In genomic region chr8:72513158-72513557, GRCm38 (mm10) we compare ENCODE assay signal across 24 mouse cellular contexts. TPM values are rescaled to one million over a fixed set of nuclear protein-coding genes. Genes with fewer than 3 reads are reported as not detected.
A peak's percentile ranks its signal among the peaks of the same experiment; 100 is the strongest.
DNase-seq lines count a peak whose midpoint lies in the region; ATAC-seq and TF ChIP-seq lines count a peak whose summit lies in the region.
"Had no signal": no experiment of that assay in that cellular context is flagged by ENCODE, and none has a peak within 500 bp of the region (broad histone marks: within the 10 kb centered on the region; RNA-seq: fewer than 3 reads in every experiment).

No protein-coding gene starts in this region.

- TF ChIP-seq CTCF in lung, embryonic 14.5 days (IDR thresholded peaks at IDR 0.05; ENCODE audit: low read depth): no peak
- TF ChIP-seq CTCF in testis, adult 2 months (IDR thresholded peaks at IDR 0.05; ENCODE audit: control insufficient read depth, insufficient read depth, insufficient replicate concordance, low read depth, low read length): no peak

- peak overlapping the region; percentile 69 for H3K27ac ChIP-seq in heart, embryonic 10.5 days
- peak overlapping the region; percentile 58 to 74 for H3K27ac ChIP-seq in heart, embryonic 14.5 days (replicated peaks in 1 of 2; ENCODE audit: control insufficient read depth in 1 of 2, insufficient read depth in 1 of 2, low read depth in 2 of 2, low read length in 2 of 2)
- no peak overlapping the region for H3K27ac ChIP-seq in lung, embryonic 14.5 days (ENCODE audit: low read depth)
- no peak overlapping the region for H3K27ac ChIP-seq in testis, adult 2 months (ENCODE audit: control insufficient read depth, insufficient read depth, low read depth, low read length)
- H3K27ac ChIP-seq: embryonic facial prominence, embryonic 13.5 days; forebrain, embryonic 12.5 days; hindbrain, embryonic 12.5 days had no signal

- H3K9me3 ChIP-seq in heart, embryonic 10.5 days: no peaks in the 10 kb centered on the region
- H3K9me3 ChIP-seq in heart, embryonic 14.5 days (ENCODE audit: control insufficient read depth, low read length): no peaks in the 10 kb centered on the region
- H3K9me3 ChIP-seq in lung, embryonic 14.5 days (ENCODE audit: low read depth, low read length): no peaks in the 10 kb centered on the region
- H3K9me3 ChIP-seq: embryonic facial prominence, embryonic 13.5 days; forebrain, embryonic 12.5 days; hindbrain, embryonic 12.5 days had no signal

- no peaks in the 10 kb centered on the region for H3K27me3 ChIP-seq in heart, embryonic 10.5 days (ENCODE audit: insufficient read depth, poor library complexity, severe bottlenecking)
- H3K27me3 ChIP-seq in heart, embryonic 14.5 days (ENCODE audit: control insufficient read depth, insufficient read depth, low read length): no peaks in the 10 kb centered on the region
- H3K27me3 ChIP-seq in lung, embryonic 14.5 days (ENCODE audit: insufficient read depth, low read length): no peaks in the 10 kb centered on the region
- H3K27me3 ChIP-seq in testis, adult 2 months (ENCODE audit: control insufficient read depth, insufficient read depth, low read length): no peaks in the 10 kb centered on the region
- H3K27me3 ChIP-seq: CH12.LX; embryonic facial prominence, embryonic 13.5 days; forebrain, embryonic 12.5 days; hindbrain, embryonic 12.5 days; Patski had no signal

- H3K4me2 ChIP-seq in heart, embryonic 14.5 days (ENCODE audit: low read length): no peak overlapping the region
- H3K4me2 ChIP-seq in lung, embryonic 14.5 days: no peak overlapping the region
- H3K4me2 ChIP-seq: embryonic facial prominence, embryonic 13.5 days; forebrain, embryonic 12.5 days; hindbrain, embryonic 12.5 days had no signal

- no peak for DNase-seq in heart, embryonic 10.5 days (ENCODE audit: low spot score)
- no peak for DNase-seq in heart, postnatal 10 days
- DNase-seq in heart, postnatal 14 days: no peak
- DNase-seq in lung, embryonic 14.5 days: peak; percentile 13
- no peak for DNase-seq in lung, postnatal 25 days (ENCODE audit: low spot score)
- DNase-seq in testis, postnatal 14 days (ENCODE audit: low spot score): no peak
- DNase-seq: adrenal gland, postnatal 14 days; cerebellum, adult 11-12 months; cerebellum, adult 9-11 months; cerebellum, postnatal 36 days; gastrocnemius, postnatal 25 days; kidney, adult 8-10 months had no signal

- intact Hi-C loops in heart, postnatal 10 days (cut with DNase I): no loop called here
- intact Hi-C loops in heart, postnatal 14 days (cut with DNase I): no loop called here

- no peak for ATAC-seq in heart, embryonic 14.5 days (ENCODE audit: insufficient number of reproducible peaks, insufficient read depth, low FRiP score, low read depth)
- no peak for ATAC-seq in lung, embryonic 14.5 days (ENCODE audit: insufficient read depth)
- ATAC-seq: activated CD4-positive, CD25-positive, alpha-beta regulatory T cell, adult 4 months; forebrain, embryonic 16.5 days; hindbrain, embryonic 16.5 days; inflammation-experienced regulatory T-cells, adult 6 months; intestine, postnatal 0 days had no signal

- 57% methylated on average over 1 of the region's 1 CpGs for WGBS in heart, embryonic 10.5 days
- 44% methylated on average over 1 of the region's 1 CpGs for WGBS in heart, embryonic 14.5 days
- WGBS in lung, embryonic 14.5 days: 41% methylated on average over 1 of the region's 1 CpGs

- no peak for TF ChIP-seq POLR2A in testis, adult 2 months (IDR thresholded peaks at IDR 0.05; ENCODE audit: control insufficient read depth, low read depth, low read length)

- H3K4me1 ChIP-seq in heart, embryonic 10.5 days: peaks cover 30% of the 10 kb centered on the region
- H3K4me1 ChIP-seq in heart, embryonic 14.5 days (ENCODE audit: control insufficient read depth in 2 of 2, insufficient read depth in 2 of 2, low read length in 2 of 2): peaks cover 16 to 32% of the 10 kb centered on the region in 2 experiments
- H3K4me1 ChIP-seq in lung, embryonic 14.5 days (ENCODE audit: insufficient read depth): no peaks in the 10 kb centered on the region
- no peaks in the 10 kb centered on the region for H3K4me1 ChIP-seq in testis, adult 2 months (ENCODE audit: control insufficient read depth, insufficient read depth, low read length)

- H3K36me3 ChIP-seq in heart, embryonic 10.5 days: 0 out of 2 replicates have a peak, but pooled peaks cover 6% of the 10 kb centered on the region
- no peaks in the 10 kb centered on the region for H3K36me3 ChIP-seq in heart, embryonic 14.5 days (ENCODE audit: control insufficient read depth, insufficient read depth, low read length)
- peaks cover 7% of the 10 kb centered on the region; the same call in 1 of the 2 replicates for H3K36me3 ChIP-seq in lung, embryonic 14.5 days (ENCODE audit: insufficient read depth)
- H3K36me3 ChIP-seq in testis, adult 2 months (ENCODE audit: control insufficient read depth, insufficient read depth, low read length): peaks cover 2% of the 10 kb centered on the region; the same call in 1 of the 2 replicates
- H3K36me3 ChIP-seq: forebrain, embryonic 12.5 days; hindbrain, embryonic 12.5 days had no signal

- peak overlapping the region; percentile 35 for H3K9ac ChIP-seq in heart, embryonic 14.5 days (ENCODE audit: low read length)
- no peak overlapping the region for H3K9ac ChIP-seq in lung, embryonic 14.5 days
- H3K9ac ChIP-seq: embryonic facial prominence, embryonic 13.5 days; forebrain, embryonic 12.5 days; hindbrain, embryonic 12.5 days had no signal

- no peak overlapping the region for H3K4me3 ChIP-seq in heart, embryonic 10.5 days
- no peak overlapping the region for H3K4me3 ChIP-seq in heart, embryonic 14.5 days (ENCODE audit: control insufficient read depth in 1 of 2, insufficient read depth in 1 of 2, low read depth in 1 of 2, low read length in 2 of 2)
- H3K4me3 ChIP-seq in lung, embryonic 14.5 days (ENCODE audit: low read depth, low read length): no peak overlapping the region
- peak overlapping the region; percentile 79 for H3K4me3 ChIP-seq in testis, adult 2 months (ENCODE audit: control insufficient read depth, low read depth, low read length)
- H3K4me3 ChIP-seq: embryonic facial prominence, embryonic 13.5 days; forebrain, embryonic 12.5 days; hindbrain, embryonic 12.5 days had no signal

RNA-seq across cellular contexts. Expression of gene Slc35e1, which starts 20.7 kb away (rescaled TPM):
- 21.5 and 23.8 TPM in 2 replicates for polyA plus RNA-seq in heart, embryonic 10.5 days (2016; fragmentation: Nextera tagmentation; extraction: Ambion mirVana)
- 10 to 100 TPM; 32.8 to 34.8 TPM for total RNA-seq in heart, postnatal 10 days (2021)
- 14.4 and 14.8 TPM in 2 replicates for polyA plus RNA-seq in heart, embryonic 14.5 days (2014; fragmentation: Nextera tagmentation; extraction: Ambion mirVana)
- 10 to 100 TPM; 44.1 to 47.8 TPM for total RNA-seq in heart, postnatal 14 days (2021)
- polyA plus RNA-seq in lung, embryonic 14.5 days (2014; fragmentation: Nextera tagmentation; extraction: Ambion mirVana): 21.5 and 24.4 TPM in 2 replicates
- 9.1 and 10.4 TPM in 2 replicates for polyA plus RNA-seq in testis, adult 2 months (2012; rRNA removed)

RNA-seq across cellular contexts. Expression of gene Med26, which starts 34.9 kb away (rescaled TPM):
- polyA plus RNA-seq in heart, embryonic 10.5 days (2016; fragmentation: Nextera tagmentation; extraction: Ambion mirVana): 12.7 and 14.9 TPM in 2 replicates
- 1 to 10 TPM; 9.3 to 9.9 TPM for total RNA-seq in heart, postnatal 10 days (2021)
- 7.3 and 7.8 TPM in 2 replicates for polyA plus RNA-seq in heart, embryonic 14.5 days (2014; fragmentation: Nextera tagmentation; extraction: Ambion mirVana)
- 10 to 100 TPM; 10.5 to 10.7 TPM for total RNA-seq in heart, postnatal 14 days (2021)
- 16.7 and 17.5 TPM in 2 replicates for polyA plus RNA-seq in lung, embryonic 14.5 days (2014; fragmentation: Nextera tagmentation; extraction: Ambion mirVana)
- polyA plus RNA-seq in testis, adult 2 months (2012; rRNA removed): 80.0 and 95.3 TPM in 2 replicates

RNA-seq across cellular contexts. Expression of gene Cherp, which starts 38.1 kb away (rescaled TPM):
- polyA plus RNA-seq in heart, embryonic 10.5 days (2016; fragmentation: Nextera tagmentation; extraction: Ambion mirVana): 75.0 and 83.0 TPM in 2 replicates
- 10 to 100 TPM; 45.9 to 55.4 TPM for total RNA-seq in heart, postnatal 10 days (2021)
- polyA plus RNA-seq in heart, embryonic 14.5 days (2014; fragmentation: Nextera tagmentation; extraction: Ambion mirVana): 30.9 and 34.7 TPM in 2 replicates
- 10 to 100 TPM; 42.9 to 43.2 TPM for total RNA-seq in heart, postnatal 14 days (2021)
- 71.6 and 80.2 TPM in 2 replicates for polyA plus RNA-seq in lung, embryonic 14.5 days (2014; fragmentation: Nextera tagmentation; extraction: Ambion mirVana)
- polyA plus RNA-seq in testis, adult 2 months (2012; rRNA removed): 54.1 and 57.7 TPM in 2 replicates

RNA-seq across cellular contexts. Expression of gene Smim7, which starts 57.7 kb away (rescaled TPM):
- polyA plus RNA-seq in heart, embryonic 10.5 days (2016; fragmentation: Nextera tagmentation; extraction: Ambion mirVana): 98.6 and 104 TPM in 2 replicates
- total RNA-seq in heart, postnatal 10 days (2021): 100 to 1,000 TPM; 120 to 122 TPM
- 122 and 126 TPM in 2 replicates for polyA plus RNA-seq in heart, embryonic 14.5 days (2014; fragmentation: Nextera tagmentation; extraction: Ambion mirVana)
- total RNA-seq in heart, postnatal 14 days (2021): 100 to 1,000 TPM; 111 to 117 TPM
- 121 and 130 TPM in 2 replicates for polyA plus RNA-seq in lung, embryonic 14.5 days (2014; fragmentation: Nextera tagmentation; extraction: Ambion mirVana)
- polyA plus RNA-seq in testis, adult 2 months (2012; rRNA removed): 12.7 and 14.0 TPM in 2 replicates

RNA-seq across cellular contexts. Expression of gene Tmem38a, which starts 58.7 kb away (rescaled TPM):
- 42.0 and 60.3 TPM in 2 replicates for polyA plus RNA-seq in heart, embryonic 10.5 days (2016; fragmentation: Nextera tagmentation; extraction: Ambion mirVana)
- 100 to 1,000 TPM; 281 to 299 TPM for total RNA-seq in heart, postnatal 10 days (2021)
- 97.0 and 98.3 TPM in 2 replicates for polyA plus RNA-seq in heart, embryonic 14.5 days (2014; fragmentation: Nextera tagmentation; extraction: Ambion mirVana)
- total RNA-seq in heart, postnatal 14 days (2021): 100 to 1,000 TPM; 372 TPM
- 12.7 and 18.3 TPM in 2 replicates for polyA plus RNA-seq in lung, embryonic 14.5 days (2014; fragmentation: Nextera tagmentation; extraction: Ambion mirVana)
- 2.6 and 3.1 TPM in 2 replicates for polyA plus RNA-seq in testis, adult 2 months (2012; rRNA removed)

Comparison
In these comparisons a context has a peak if more than half of its experiments do, and no peak if none do; other contexts are left out.
1. H3K27ac ChIP-seq: peak in heart, embryonic 10.5 days (single experiment) and heart, embryonic 14.5 days (2 of 2); none in lung, embryonic 14.5 days (single experiment) and testis, adult 2 months (single experiment).